Mouse (Mus musculus) CH12.LX (cell line): ENCODE results near the gene Prrx2. TPM values are rescaled to one million over a fixed set of nuclear protein-coding genes. Genes with fewer than 3 reads are reported as not detected.

Experiments
- DNase-seq: peaks from one replicate; pipeline ENCODE4 v3.0.0-alpha.2; 2013; ENCODE audit errors: extremely low read depth
- H3K27ac ChIP-seq: 2 replicates; pipeline ENCODE4 v1.5.1; 2012; ENCODE audit warnings: low read depth, mild to moderate bottlenecking, control low read depth, moderate library complexity; ENCODE audit not compliant: insufficient read depth
- H3K27me3 ChIP-seq: replicated peaks from 2 replicates; pipeline ENCODE3; 2012; ENCODE audit warnings: inconsistent platforms
- H3K36me3 ChIP-seq, 2 experiments: replicated peaks in 1 of 2; 2 replicates each; pipeline versions ENCODE3 to v1.6.1; 2012; ENCODE audit warnings: inconsistent platforms in 1 of 2, low read length in 1 of 2, mild to moderate bottlenecking in 1 of 2, mixed read lengths in 1 of 2, moderate library complexity in 1 of 2; ENCODE audit not compliant: control insufficient read depth in 1 of 2, insufficient read depth in 1 of 2
- H3K4me1 ChIP-seq, 2 experiments: 2 replicates each; pipeline ENCODE4 v1.6.1; 2012; ENCODE audit warnings: inconsistent platforms in 1 of 2, moderate library complexity in 1 of 2; ENCODE audit not compliant: insufficient read depth in 2 of 2, control insufficient read depth in 1 of 2
- H3K4me2 ChIP-seq: 2 replicates; pipeline ENCODE4 v1.6.1; 2012; ENCODE audit warnings: low read depth, mild to moderate bottlenecking, control low read depth; ENCODE audit not compliant: poor library complexity, insufficient read depth, severe bottlenecking
- H3K4me3 ChIP-seq, 3 experiments: fragments of 150-350 bp in 1 of 3; sonication (generic) in 1 of 3; replicated peaks in 1 of 3; 2 replicates each; pipeline versions ENCODE3 to v1.5.1; 2011 to 2012; ENCODE audit warnings: low read depth in 2 of 3, low read length in 2 of 3, mild to moderate bottlenecking in 2 of 3, moderate library complexity in 2 of 3, control low read depth in 1 of 3, improper control_type of control experiment in 1 of 3, inconsistent platforms in 1 of 3, mixed read lengths in 1 of 3; ENCODE audit not compliant: poor library complexity in 1 of 3
- H3K79me2 ChIP-seq: replicated peaks from 2 replicates; pipeline ENCODE4 v1.6.1; 2012; ENCODE audit warnings: mild to moderate bottlenecking, moderate library complexity; ENCODE audit not compliant: control insufficient read depth, poor library complexity, insufficient read depth, severe bottlenecking; ENCODE audit errors: extremely low read depth
- H3K9ac ChIP-seq: 2 replicates; pipeline ENCODE4 v1.6.1; 2012; ENCODE audit warnings: low read depth, mild to moderate bottlenecking, control low read depth, moderate library complexity; ENCODE audit not compliant: insufficient read depth
- H3K9me3 ChIP-seq: replicated peaks from 2 replicates; pipeline ENCODE3; 2012; ENCODE audit warnings: low read length, inconsistent platforms, mixed read lengths
- CHD1 ChIP-seq: IDR thresholded peaks from 2 replicates; pipeline ENCODE4 v1.6.1; 2012; ENCODE audit warnings: low read depth, low read length, improper control_type of control experiment, inconsistent platforms
- CHD2 ChIP-seq: IDR thresholded peaks from 2 replicates; pipeline ENCODE4 v1.6.1; 2011; ENCODE audit warnings: low read length, improper control_type of control experiment
- CTCF ChIP-seq, 2 experiments: IDR thresholded peaks in 1 of 2; conservative IDR thresholded peaks in 1 of 2; 2 replicates each; pipeline ENCODE4 v1.5.1; 2011 to 2012; ENCODE audit warnings: low read depth in 2 of 2, low read length in 2 of 2, improper control_type of control experiment in 1 of 2, inconsistent platforms in 1 of 2, mild to moderate bottlenecking in 1 of 2, moderate library complexity in 1 of 2
- E2F4 ChIP-seq: IDR thresholded peaks from 2 replicates; pipeline ENCODE4 v1.6.1; 2011; ENCODE audit warnings: low read depth, low read length, improper control_type of control experiment; ENCODE audit not compliant: insufficient replicate concordance
- EP300 ChIP-seq: IDR thresholded peaks from 2 replicates; pipeline ENCODE4 v1.6.1; 2011; ENCODE audit warnings: low read length, improper control_type of control experiment
- ETS1 ChIP-seq: conservative IDR thresholded peaks from 2 replicates; pipeline ENCODE4 v1.6.1; 2012; ENCODE audit warnings: low read depth, mild to moderate bottlenecking, inconsistent platforms, low read length, improper control_type of control experiment, moderate library complexity
- GABPA ChIP-seq: IDR thresholded peaks from 2 replicates; pipeline ENCODE4 v1.6.1; 2012; ENCODE audit warnings: low read depth, low read length, improper control_type of control experiment, inconsistent platforms; ENCODE audit not compliant: insufficient replicate concordance
- IRF4 ChIP-seq: IDR thresholded peaks from 2 replicates; pipeline ENCODE4 v1.6.1; 2014; ENCODE audit warnings: low read depth, mild to moderate bottlenecking, inconsistent platforms, low read length, improper control_type of control experiment
- JUN ChIP-seq: IDR thresholded peaks from 2 replicates; pipeline ENCODE4 v1.6.1; 2011; ENCODE audit warnings: low read depth, mild to moderate bottlenecking, low read length, improper control_type of control experiment, moderate library complexity; ENCODE audit not compliant: insufficient read depth
- JUND ChIP-seq: conservative IDR thresholded peaks from 2 replicates; pipeline ENCODE4 v1.6.1; 2011; ENCODE audit warnings: low read depth, low read length, improper control_type of control experiment
- KAT2A ChIP-seq: IDR thresholded peaks from 2 replicates; pipeline ENCODE4 v1.6.1; 2012; ENCODE audit warnings: low read length, improper control_type of control experiment, inconsistent platforms; ENCODE audit not compliant: insufficient replicate concordance
- MAFK ChIP-seq: IDR thresholded peaks from 2 replicates; pipeline ENCODE4 v1.6.1; 2011; ENCODE audit warnings: low read length, improper control_type of control experiment; ENCODE audit not compliant: insufficient replicate concordance
- MAX ChIP-seq: IDR thresholded peaks from 2 replicates; pipeline ENCODE4 v1.6.1; 2011; ENCODE audit warnings: low read length, improper control_type of control experiment
- MYC ChIP-seq: IDR thresholded peaks from 2 replicates; pipeline ENCODE4 v1.6.1; 2011; ENCODE audit warnings: low read depth, mild to moderate bottlenecking, improper control_type of control experiment, low read length
- NELFE ChIP-seq: IDR thresholded peaks from 2 replicates; pipeline ENCODE4 v1.6.1; 2011; ENCODE audit warnings: low read depth, low read length, improper control_type of control experiment
- NRF1 ChIP-seq: IDR thresholded peaks from 2 replicates; pipeline ENCODE4 v1.6.1; 2014; ENCODE audit warnings: low read depth, mild to moderate bottlenecking, inconsistent platforms, low read length, improper control_type of control experiment, moderate library complexity
- PAX5 ChIP-seq: IDR thresholded peaks from 2 replicates; pipeline ENCODE4 v1.6.1; 2012; ENCODE audit warnings: low read length, inconsistent platforms, mixed read lengths
- POLR2A ChIP-seq: IDR thresholded peaks from 2 replicates; pipeline ENCODE4 v1.6.1; 2011; ENCODE audit warnings: low read depth, mild to moderate bottlenecking, improper control_type of control experiment, low read length
- POLR2AphosphoS2 ChIP-seq: IDR thresholded peaks from 2 replicates; pipeline ENCODE4 v1.6.1; 2011; ENCODE audit warnings: low read depth, low read length, improper control_type of control experiment
- RAD21 ChIP-seq: IDR thresholded peaks from 2 replicates; pipeline ENCODE4 v1.6.1; 2011; ENCODE audit warnings: low read depth, mild to moderate bottlenecking, low read length, improper control_type of control experiment, moderate library complexity
- SMC3 ChIP-seq: IDR thresholded peaks from 2 replicates; pipeline ENCODE4 v1.6.1; 2011; ENCODE audit warnings: low read depth, low read length, improper control_type of control experiment
- TCF12 ChIP-seq: IDR thresholded peaks from 2 replicates; pipeline ENCODE4 v1.6.1; 2014; ENCODE audit warnings: low read depth, mild to moderate bottlenecking, inconsistent platforms, low read length, improper control_type of control experiment
- UBTF ChIP-seq: IDR thresholded peaks from 2 replicates; pipeline ENCODE4 v1.6.1; 2012; ENCODE audit warnings: low read depth, mild to moderate bottlenecking, inconsistent platforms, low read length, improper control_type of control experiment, moderate library complexity
- USF1 ChIP-seq: IDR thresholded peaks from 2 replicates; pipeline ENCODE4 v1.6.1; 2014; ENCODE audit warnings: low read depth, mild to moderate bottlenecking, inconsistent platforms, low read length, improper control_type of control experiment
- ZKSCAN1 ChIP-seq: IDR thresholded peaks from 2 replicates; pipeline ENCODE4 v1.6.1; 2012; ENCODE audit warnings: low read depth, inconsistent platforms, low read length, improper control_type of control experiment, borderline replicate concordance
- ZMIZ1 ChIP-seq: IDR thresholded peaks from 2 replicates; pipeline ENCODE4 v1.6.1; 2012; ENCODE audit warnings: low read depth, mild to moderate bottlenecking, inconsistent platforms, low read length, improper control_type of control experiment
- ZNF384 ChIP-seq: IDR thresholded peaks from 2 replicates; pipeline ENCODE4 v1.6.1; 2012; ENCODE audit warnings: low read depth, low read length, improper control_type of control experiment, inconsistent platforms
- dilution Hi-C: fragments of 300-500 bp; cut with MboI; formaldehyde crosslinking; loops from 2 replicates; pipeline ENCODE4 v1.14.3; 2020; ENCODE audit warnings: low sequenced_read_pairs; ENCODE audit not compliant: extremely low pct_unique_long_range_greater_than_20kb, extremely low pct_ligation_motif_present
- in situ Hi-C: fragments of 300-500 bp; cut with MboI; formaldehyde crosslinking; loops from 3 replicates; pipeline ENCODE4 v1.14.3; 2019; ENCODE audit warnings: low sequenced_read_pairs, low pct_ligation_motif_present, low pct_unique_long_range_greater_than_20kb, mixed read lengths
- polyA plus RNA-seq: library from polyadenylated mRNA; unstranded; fragments of >175 nt; gene quantifications from 2 replicates; pipeline ENCODE4 v1.2.1, GENCODE M21; 2012; ENCODE audit warnings: low read depth; ENCODE audit not compliant: insufficient read length
- total RNA-seq, 2 experiments: library from RNA; depleted of rRNA; stranded (reverse); fragments of 300-350 nt in 1 of 2; fragments of >200 nt in 1 of 2; gene quantifications; 2 replicates each; pipeline ENCODE4 v1.2.3; 2012 to 2014

Gene Prrx2
- total and polyA plus RNA-seq, 3 experiments, result not detected

DNA sequence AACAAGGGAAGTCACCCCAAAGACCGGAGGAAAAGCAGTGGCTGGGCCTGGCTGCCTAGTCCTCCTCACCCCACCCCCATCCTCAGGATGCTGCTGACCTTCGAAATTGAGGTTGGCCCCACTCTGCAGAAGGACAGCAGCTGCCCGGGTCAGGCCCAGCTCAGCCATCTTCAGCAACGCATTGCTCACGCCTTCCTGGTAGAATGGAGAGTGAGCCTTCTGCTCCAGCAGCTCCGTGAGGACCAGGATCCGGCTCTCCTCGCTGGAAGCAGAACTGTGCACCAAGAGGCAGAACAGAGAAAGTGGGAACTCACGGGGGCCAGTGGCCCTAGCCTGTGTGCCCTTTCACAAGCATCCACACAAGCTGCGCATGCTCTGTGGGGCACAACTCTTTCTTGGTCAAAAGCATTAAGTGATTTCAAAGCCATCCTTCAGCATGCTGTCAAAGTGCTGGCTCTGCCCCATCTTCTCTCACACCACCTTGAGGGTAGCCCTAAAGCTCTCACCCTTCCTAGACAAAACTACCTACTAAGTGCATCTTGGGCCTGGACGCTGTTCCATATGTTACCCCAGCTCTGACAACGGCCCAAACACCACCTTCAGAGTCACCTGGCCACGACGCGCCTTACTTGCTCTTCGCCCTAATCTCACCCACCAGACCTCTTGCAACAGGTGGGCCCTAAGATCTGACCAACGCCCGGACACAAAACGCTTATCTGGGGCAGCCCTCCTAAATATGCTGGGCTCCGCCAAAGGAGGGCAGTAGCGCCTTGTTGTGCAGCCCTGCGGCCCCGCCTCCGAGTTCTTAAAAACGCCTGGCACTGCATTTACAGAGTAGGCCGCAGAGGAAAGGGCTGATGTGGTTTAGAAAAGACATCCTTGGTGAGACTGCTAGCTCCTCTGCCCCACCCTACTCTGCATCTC, 7.7 kb upstream of the Prrx2 start:
- H3K9ac ChIP-seq, result peak overlapping the region; percentile 88
- peaks cover 22% of the 10 kb centered on the region for H3K27me3 ChIP-seq
- H3K4me3 ChIP-seq, result peak overlapping the region; percentile 89 to 99 (median 92)
- dilution Hi-C loops (no loop called here), in situ Hi-C loops (loop anchor here (5.0 kb wide), 1 partner anchor 105 kb away; no protein-coding TSS in a partner anchor)
- peak overlapping the region; percentile 60 for H3K27ac ChIP-seq
- TF ChIP-seq ZNF384, result no peak
- TF ChIP-seq RAD21, result peak; percentile 24
- no peak for TF ChIP-seq CHD1
- peak; percentile 58 for TF ChIP-seq ZKSCAN1
- TF ChIP-seq POLR2A, result peak; percentile 26; the same call in 1 of the 2 replicates
- 0 out of 2 replicates have a peak, but pooled peaks have one; percentile 25 for TF ChIP-seq POLR2AphosphoS2
- peak; percentile 73 for TF ChIP-seq NRF1
- no peak for TF ChIP-seq JUND
- TF ChIP-seq IRF4, result 0 out of 2 replicates have a peak, but pooled peaks have one; percentile 14
- TF ChIP-seq SMC3, result peak; percentile 9
- TF ChIP-seq USF1, result no peak
- peak in 1 of 2 experiments; percentile 55; a peak in 2 of 4 replicates for TF ChIP-seq CTCF (conservative IDR thresholded peaks at IDR 0.05 in 1 of 2, IDR thresholded peaks at IDR 0.05 in 1 of 2; ENCODE audit: low read depth in 2 of 2, low read length in 2 of 2)
- H3K36me3 ChIP-seq, result peaks cover 41 to 50% of the 10 kb centered on the region in 2 experiments
- H3K4me1 ChIP-seq, result peaks cover 3 to 18% of the 10 kb centered on the region in 2 experiments
- peak overlapping the region; percentile 73 for H3K4me2 ChIP-seq
- H3K9me3 ChIP-seq, result peaks cover 3% of the 10 kb centered on the region
- H3K79me2 ChIP-seq, result peaks cover 19% of the 10 kb centered on the region
- peak; percentile 70 for DNase-seq

GRCm38 (mm10) chr2:30827749-30828475, 6.9 kb upstream of the Prrx2 start:
- peak; percentile 93 for DNase-seq
- H3K4me2 ChIP-seq, result peak overlapping the region; percentile 73; the same call in 1 of the 2 replicates
- H3K4me3 ChIP-seq, result peak overlapping the region; percentile 89 to 99 (median 92)
- peak overlapping the region; percentile 60 for H3K27ac ChIP-seq
- H3K36me3 ChIP-seq, result peaks cover 33 to 42% of the 10 kb centered on the region in 2 experiments
- in situ Hi-C loops (loop anchor here (5.0 kb wide), 1 partner anchor 104 kb away; no protein-coding TSS in a partner anchor), dilution Hi-C loops (no loop called here)
- peak overlapping the region; percentile 88 for H3K9ac ChIP-seq
- H3K4me1 ChIP-seq, result peaks cover 3 to 18% of the 10 kb centered on the region in 2 experiments
- peaks cover 19% of the 10 kb centered on the region for H3K79me2 ChIP-seq
- H3K27me3 ChIP-seq, result peaks cover 26% of the 10 kb centered on the region
- peaks cover 3% of the 10 kb centered on the region for H3K9me3 ChIP-seq
- TF ChIP-seq ZMIZ1, result peak; percentile 62; the same call in 1 of the 2 replicates
- no peak for TF ChIP-seq JUN
- no peak for TF ChIP-seq CHD1
- TF ChIP-seq KAT2A, result peak; percentile 81; the same call in 1 of the 2 replicates
- peak; percentile 47; the same call in 1 of the 2 replicates for TF ChIP-seq MYC
- TF ChIP-seq USF1, result no peak
- no peak for TF ChIP-seq ETS1
- peak; percentile 25; the same call in 1 of the 2 replicates for TF ChIP-seq SMC3
- TF ChIP-seq UBTF, result no peak
- 0 out of 2 replicates have a peak, but pooled peaks have one; percentile 18 for TF ChIP-seq CHD2
- TF ChIP-seq EP300, result no peak
- peak; percentile 90 for TF ChIP-seq GABPA
- TF ChIP-seq POLR2AphosphoS2, result 0 out of 2 replicates have a peak, but pooled peaks have one; percentile 46
- 0 out of 2 replicates have a peak, but pooled peaks have one; percentile 16 for TF ChIP-seq NRF1
- TF ChIP-seq E2F4, result no peak
- peak; percentile 77 for TF ChIP-seq TCF12
- peak; percentile 36; the same call in 1 of the 2 replicates for TF ChIP-seq IRF4
- TF ChIP-seq MAX, result peak; percentile 75
- TF ChIP-seq MAFK, result no peak
- TF ChIP-seq RAD21, result no peak; the same call in 1 of the 2 replicates
- TF ChIP-seq PAX5, result no peak
- TF ChIP-seq NELFE, result peak; percentile 92
